Mouse (Mus musculus) hindbrain, postnatal 0 days (tissue): ENCODE results near the gene Slc6a16. TPM values are rescaled to one million over a fixed set of nuclear protein-coding genes. Genes with fewer than 3 reads are reported as not detected.
"Not testable (repeated sequence)": the region's sequence is repeated elsewhere in the genome, so short reads cannot be mapped to it uniquely, and the experiment has no call there.

Experiments
- ATAC-seq: fragments of 200-750 bp; cut with Nextera tagmentation; 2 replicates; pipeline ENCODE4 v1.8.0; 2017; ENCODE audit warnings: mild to moderate bottlenecking, moderate TSS enrichment, moderate library complexity
- DNase-seq: peaks from one replicate; pipeline ENCODE4 v3.0.0-alpha.2; 2015; ENCODE audit warnings: low spot score
- H3K27ac ChIP-seq: fragments of 300-500 bp; sonication (generic); 2 replicates; pipeline ENCODE4 v1.5.1; 2014; ENCODE audit warnings: mild to moderate bottlenecking
- H3K27me3 ChIP-seq: fragments of 300-500 bp; sonication (generic); 2 replicates; pipeline ENCODE4 v1.6.1; 2014; ENCODE audit warnings: low read length, mixed read lengths; ENCODE audit not compliant: insufficient read depth
- H3K36me3 ChIP-seq: fragments of 300-500 bp; sonication (generic); 2 replicates; pipeline ENCODE4 v1.6.1; 2014; ENCODE audit warnings: low read length, mixed read lengths; ENCODE audit not compliant: insufficient read depth
- H3K4me1 ChIP-seq: fragments of 300-500 bp; sonication (generic); 2 replicates; pipeline ENCODE4 v1.6.1; 2014; ENCODE audit warnings: antibody characterized with exemption, low read length, mixed read lengths; ENCODE audit not compliant: insufficient read depth
- H3K4me2 ChIP-seq: fragments of 300-500 bp; sonication (generic); 2 replicates; pipeline ENCODE4 v1.6.1; 2014; ENCODE audit warnings: low read depth, mild to moderate bottlenecking, low read length, moderate library complexity, mixed read lengths
- H3K4me3 ChIP-seq: fragments of 300-500 bp; sonication (generic); 2 replicates; pipeline ENCODE4 v1.5.1; 2014; ENCODE audit warnings: low read length
- H3K9ac ChIP-seq: fragments of 300-500 bp; sonication (generic); replicated peaks from 2 replicates; pipeline ENCODE4 v1.6.1; 2014; ENCODE audit warnings: mild to moderate bottlenecking, low read length, moderate library complexity, mixed read lengths
- H3K9me3 ChIP-seq: fragments of 300-500 bp; sonication (generic); 2 replicates; pipeline ENCODE4 v1.6.1; 2016; ENCODE audit warnings: low read length, mixed read lengths
- CTCF ChIP-seq: IDR thresholded peaks from 2 replicates; pipeline ENCODE4 v1.5.1; 2016; ENCODE audit warnings: antibody characterized with exemption, control low read depth, low read depth
- WGBS: fragments of 180-500 bp; shearing (Covaris S2); extraction: QIAGEN DNeasy Blood & Tissue Kit; methylation state at CpG from one replicate; pipeline ENCODE4 v1.1.7; 2014; 5-methylcytosine and 5-hydroxymethylcytosine counted together
- polyA plus RNA-seq: library from polyadenylated mRNA; unstranded; fragments of >200 nt; fragmentation: Nextera tagmentation; extraction: Ambion mirVana; gene quantifications from 2 replicates; pipeline ENCODE4 v1.2.1, GENCODE M21; 2015
- total RNA-seq: library from RNA; depleted of rRNA; stranded (reverse); fragments of >200 nt; gene quantifications from 2 replicates; pipeline ENCODE4 v1.2.3, GENCODE M21; 2014

Gene Slc6a16
- total and polyA plus RNA-seq, 2 experiments from 2014 or later, result 1.3 to 2.0 TPM

GRCm38 (mm10) chr7:45241389-45241749, 484 bp downstream of the Slc6a16 start:
- TF ChIP-seq CTCF, result no peak
- Histone ChIP-seq H3K9me3 (no peaks in the 10 kb centered on the region), H3K36me3 (no peaks in the 10 kb centered on the region), H3K4me2 (peak overlapping the region; percentile 54), H3K27me3 (no peaks in the 10 kb centered on the region), H3K27ac (no peak overlapping the region), H3K4me3 (peak overlapping the region; percentile 36), H3K9ac (no peak overlapping the region), H3K4me1 (no peaks in the 10 kb centered on the region)
- WGBS, result 71% methylated on average over 6 of the region's 6 CpGs
- ATAC-seq (no peak), DNase-seq (no peak)

GRCm38 (mm10) chr7:45247666-45248065, 6.8 kb downstream of the Slc6a16 start:
- WGBS, result 25% methylated on average over 3 of the region's 3 CpGs
- Histone ChIP-seq H3K9me3 (no peaks in the 10 kb centered on the region), H3K27me3 (no peaks in the 10 kb centered on the region), H3K27ac (no peak overlapping the region), H3K36me3 (no peaks in the 10 kb centered on the region), H3K4me3 (no peak overlapping the region), H3K9ac (no peak overlapping the region), H3K4me1 (no peaks in the 10 kb centered on the region), H3K4me2 (no peak overlapping the region)
- ATAC-seq (no peak), DNase-seq (no peak)
- no peak for TF ChIP-seq CTCF

GRCm38 (mm10) chr7:45253806-45254205, 12.9 kb downstream of the Slc6a16 start:
- H3K4me3 ChIP-seq, result no peak overlapping the region
- H3K4me2 ChIP-seq, result no peak overlapping the region
- H3K9me3 ChIP-seq, result no peaks in the 10 kb centered on the region
- no peak for TF ChIP-seq CTCF
- DNase-seq, result no peak
- no peaks in the 10 kb centered on the region for H3K36me3 ChIP-seq
- no peak for ATAC-seq
- no peaks in the 10 kb centered on the region for H3K27me3 ChIP-seq
- WGBS, result 89% methylated on average over 8 of the region's 8 CpGs
- H3K9ac ChIP-seq, result no peak overlapping the region
- no peaks in the 10 kb centered on the region for H3K4me1 ChIP-seq
- H3K27ac ChIP-seq, result no peak overlapping the region

- H3K36me3 ChIP-seq, H3K27ac ChIP-seq, H3K4me2 ChIP-seq, H3K9me3 ChIP-seq, H3K4me1 ChIP-seq, H3K27me3 ChIP-seq, DNase-seq, ATAC-seq, H3K9ac ChIP-seq, H3K4me3 ChIP-seq: not testable (repeated sequence)
- WGBS, result 75% methylated on average over 5 of the region's 7 CpGs
Measured at GRCm38 (mm10) chr7:45255822-45256221, 14.9 kb downstream of the Slc6a16 start.

- ATAC-seq (no peak; the same call in 1 of the 2 replicates), DNase-seq (no peak)
- Histone ChIP-seq H3K27me3 (no peaks in the 10 kb centered on the region), H3K9me3 (no peaks in the 10 kb centered on the region), H3K4me2 (no peak overlapping the region), H3K27ac (no peak overlapping the region), H3K9ac (no peak overlapping the region), H3K36me3 (no peaks in the 10 kb centered on the region), H3K4me3 (no peak overlapping the region), H3K4me1 (no peaks in the 10 kb centered on the region)
- TF ChIP-seq CTCF, result no peak
- WGBS, result 55% methylated on average over 11 of the region's 11 CpGs
Measured at GRCm38 (mm10) chr7:45257063-45257840, 16.4 kb downstream of the Slc6a16 start.

- H3K9ac ChIP-seq, result no peak overlapping the region
- WGBS, result 85% methylated on average over 8 of the region's 8 CpGs
- no peaks in the 10 kb centered on the region for H3K27me3 ChIP-seq
- TF ChIP-seq CTCF, result no peak
- no peak overlapping the region for H3K27ac ChIP-seq
- no peak for DNase-seq
- no peaks in the 10 kb centered on the region for H3K36me3 ChIP-seq
- no peak overlapping the region for H3K4me2 ChIP-seq
- ATAC-seq, result no peak
- no peaks in the 10 kb centered on the region for H3K4me1 ChIP-seq
- no peak overlapping the region for H3K4me3 ChIP-seq
- no peaks in the 10 kb centered on the region for H3K9me3 ChIP-seq
Measured at GRCm38 (mm10) chr7:45259281-45259680, 18.4 kb downstream of the Slc6a16 start.

- Histone ChIP-seq H3K9me3 (no peaks in the 10 kb centered on the region), H3K9ac (no peak overlapping the region), H3K27ac (no peak overlapping the region), H3K4me1 (no peaks in the 10 kb centered on the region), H3K4me3 (no peak overlapping the region), H3K36me3 (no peaks in the 10 kb centered on the region), H3K4me2 (no peak overlapping the region), H3K27me3 (no peaks in the 10 kb centered on the region)
- ATAC-seq, result no peak
- TF ChIP-seq CTCF, result no peak
- DNase-seq, result peak; percentile 13
- 32% methylated on average over 7 of the region's 7 CpGs for WGBS
Measured at GRCm38 (mm10) chr7:45262266-45262665, 21.4 kb downstream of the Slc6a16 start.
